Mouse (Mus musculus) kidney, embryonic 14.5 days (tissue): Measurements from ENCODE around the gene Fem1a. TPM values are rescaled to one million over a fixed set of nuclear protein-coding genes. Genes with fewer than 3 reads are reported as not detected.
"Not testable (repeated sequence)": the region's sequence is repeated elsewhere in the genome, so short reads cannot be mapped to it uniquely, and the experiment has no call there.

Experiments used
- ATAC-seq: fragments of 200-750 bp; cut with Nextera tagmentation; 2 replicates; pipeline ENCODE4 v1.8.0; 2017; ENCODE audit warnings: moderate number of reproducible peaks, mild to moderate bottlenecking, moderate TSS enrichment, moderate library complexity; ENCODE audit not compliant: low FRiP score, low TSS enrichment
- H3K27ac ChIP-seq: fragments of 300-500 bp; sonication (generic); 2 replicates; pipeline ENCODE4 v1.5.1; 2014; ENCODE audit warnings: low read depth, mild to moderate bottlenecking, low read length, moderate library complexity, mixed read lengths
- H3K27me3 ChIP-seq: fragments of 300-500 bp; sonication (generic); 2 replicates; pipeline ENCODE4 v1.6.1; 2014; ENCODE audit warnings: mild to moderate bottlenecking, low read length; ENCODE audit not compliant: control insufficient read depth, insufficient read depth
- H3K36me3 ChIP-seq: fragments of 300-500 bp; sonication (generic); 2 replicates; pipeline ENCODE4 v1.6.1; 2014; ENCODE audit warnings: low read length, mixed read lengths; ENCODE audit not compliant: control insufficient read depth, insufficient read depth
- H3K4me1 ChIP-seq: fragments of 300-500 bp; sonication (generic); 2 replicates; pipeline ENCODE4 v1.6.1; 2014; ENCODE audit warnings: low read length, mixed read lengths; ENCODE audit not compliant: control insufficient read depth, insufficient read depth
- H3K4me2 ChIP-seq: fragments of 300-500 bp; sonication (generic); replicated peaks from 2 replicates; pipeline ENCODE4 v1.6.1; 2014; ENCODE audit warnings: low read depth, mild to moderate bottlenecking, low read length
- H3K4me3 ChIP-seq: fragments of 300-500 bp; sonication (generic); 2 replicates; pipeline ENCODE4 v1.5.1; 2014; ENCODE audit warnings: mild to moderate bottlenecking, low read length
- H3K9ac ChIP-seq: fragments of 300-500 bp; sonication (generic); 2 replicates; pipeline ENCODE4 v1.6.1; 2014; ENCODE audit warnings: low read depth, mild to moderate bottlenecking, low read length, moderate library complexity
- H3K9me3 ChIP-seq: fragments of 300-500 bp; sonication (generic); 2 replicates; pipeline ENCODE4 v1.6.1; 2016; ENCODE audit warnings: low read length; ENCODE audit not compliant: control insufficient read depth
- WGBS: fragments of 180-500 bp; shearing (Covaris S2); extraction: QIAGEN DNeasy Blood & Tissue Kit; methylation state at CpG from one replicate; pipeline ENCODE4 v1.1.7; 2014; 5-methylcytosine and 5-hydroxymethylcytosine counted together
- polyA plus RNA-seq: library from polyadenylated mRNA; unstranded; fragments of >200 nt; fragmentation: Nextera tagmentation; extraction: Ambion mirVana; gene quantifications from 2 replicates; pipeline ENCODE4 v1.2.1, GENCODE M21; 2014

Fem1a gene
- polyA plus RNA-seq, 1 experiment from 2014 or later: 14.3 TPM

- not testable (repeated sequence) for H3K9me3 ChIP-seq, H3K4me2 ChIP-seq, H3K27ac ChIP-seq, H3K9ac ChIP-seq, H3K4me3 ChIP-seq, ATAC-seq, H3K27me3 ChIP-seq
- Histone ChIP-seq H3K36me3 (peaks cover 45% of the 10 kb centered on the region), H3K4me1 (peaks cover 20% of the 10 kb centered on the region; the same call in 1 of the 2 replicates)
- 63% methylated on average over 2 of the region's 2 CpGs for WGBS
These were observed 2.2 kb downstream of the Fem1a start for GRCm38 (mm10) chr17:56258812-56259211.

DNA sequence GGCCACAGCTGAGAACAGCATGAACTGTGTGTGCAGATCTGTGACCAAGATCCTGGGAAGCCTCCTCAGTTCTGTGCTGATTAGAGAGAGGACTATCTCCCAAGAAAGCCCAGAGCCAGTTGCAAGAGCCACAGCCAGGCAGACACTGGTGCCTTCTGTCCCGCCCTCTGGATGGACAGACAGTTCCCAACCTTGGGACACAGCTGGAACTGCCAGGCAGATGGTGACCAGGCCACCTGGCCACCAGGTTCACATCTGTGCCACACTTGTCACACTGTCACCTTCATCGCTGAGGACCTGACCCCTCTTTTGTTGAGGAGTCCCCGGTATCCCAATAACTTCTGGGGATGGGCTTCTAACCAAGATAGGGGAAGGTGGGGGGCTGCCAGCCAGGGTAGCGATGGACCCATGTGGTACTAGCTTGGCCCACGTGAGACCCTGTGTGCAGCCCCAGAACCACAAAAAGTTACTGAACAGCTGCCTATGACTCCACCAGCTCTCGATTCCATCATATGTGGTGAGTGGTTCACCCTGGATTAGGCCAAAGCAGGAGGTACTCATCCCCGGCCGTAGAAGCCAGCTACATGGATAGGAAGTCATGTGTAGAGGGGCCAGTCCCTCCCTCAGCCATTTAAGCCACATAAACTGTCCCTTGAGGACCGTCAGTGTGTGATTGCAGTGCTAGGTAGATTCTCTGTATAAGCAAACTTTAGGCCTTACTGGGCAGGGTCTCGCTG is 2.9 kb downstream of the Fem1a start:
- Histone ChIP-seq H3K4me1 (peaks cover 20% of the 10 kb centered on the region; the same call in 1 of the 2 replicates), H3K9ac (no peak overlapping the region)

GRCm38 (mm10) chr17:56261166-56261565 is 4.6 kb downstream of the Fem1a start:
- peaks cover 45% of the 10 kb centered on the region for H3K36me3 ChIP-seq
- 75% methylated on average over 3 of the region's 3 CpGs for WGBS
- H3K9me3 ChIP-seq: no peaks in the 10 kb centered on the region
- H3K4me1 ChIP-seq: peaks cover 20% of the 10 kb centered on the region; the same call in 1 of the 2 replicates
- H3K9ac ChIP-seq: no peak overlapping the region
- no peak for ATAC-seq
- H3K4me2 ChIP-seq: no peak overlapping the region
- H3K27ac ChIP-seq: no peak overlapping the region
- no peaks in the 10 kb centered on the region for H3K27me3 ChIP-seq
- H3K4me3 ChIP-seq: no peak overlapping the region

More for the DNA sequence above, 2.9 kb downstream of the Fem1a start:
- 91% methylated on average over 10 of the region's 10 CpGs for WGBS
- Histone ChIP-seq H3K36me3 (peaks cover 45% of the 10 kb centered on the region), H3K4me3 (no peak overlapping the region), H3K4me2 (no peak overlapping the region; the same call in 1 of the 2 replicates), H3K27ac (no peak overlapping the region), H3K27me3 (no peaks in the 10 kb centered on the region), H3K9me3 (no peaks in the 10 kb centered on the region)
- no peak for ATAC-seq

DNA sequence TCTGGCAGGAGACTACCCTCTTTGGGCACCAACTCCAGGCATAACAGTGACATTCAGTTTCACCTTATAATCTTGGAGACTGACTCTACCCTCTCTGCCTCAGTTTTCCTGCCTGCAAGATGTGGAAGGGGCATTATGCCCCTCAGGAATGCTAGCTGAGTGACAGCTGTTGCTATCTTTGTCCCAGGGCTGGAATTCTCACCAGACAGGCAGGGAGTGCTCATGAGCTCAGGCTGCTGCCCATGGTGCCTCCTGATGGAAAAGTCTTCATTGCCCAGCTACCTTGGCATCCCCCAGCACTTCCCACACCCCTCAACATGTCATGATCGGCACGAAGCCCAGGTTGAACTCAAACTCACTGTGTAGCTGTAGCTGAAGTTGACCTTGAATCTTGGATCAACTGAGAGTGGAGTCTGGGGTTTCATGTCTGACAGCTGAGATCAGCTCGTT is 6.1 kb downstream of the Fem1a start:
- Histone ChIP-seq H3K27me3 (no peaks in the 10 kb centered on the region), H3K4me2 (no peak overlapping the region), H3K9ac (no peak overlapping the region), H3K4me3 (no peak overlapping the region), H3K27ac (no peak overlapping the region), H3K9me3 (no peaks in the 10 kb centered on the region), H3K4me1 (peaks cover 16% of the 10 kb centered on the region; the same call in 1 of the 2 replicates), H3K36me3 (peaks cover 45% of the 10 kb centered on the region)
- no peak for ATAC-seq
- WGBS: 90% methylated on average over 3 of the region's 3 CpGs

DNA sequence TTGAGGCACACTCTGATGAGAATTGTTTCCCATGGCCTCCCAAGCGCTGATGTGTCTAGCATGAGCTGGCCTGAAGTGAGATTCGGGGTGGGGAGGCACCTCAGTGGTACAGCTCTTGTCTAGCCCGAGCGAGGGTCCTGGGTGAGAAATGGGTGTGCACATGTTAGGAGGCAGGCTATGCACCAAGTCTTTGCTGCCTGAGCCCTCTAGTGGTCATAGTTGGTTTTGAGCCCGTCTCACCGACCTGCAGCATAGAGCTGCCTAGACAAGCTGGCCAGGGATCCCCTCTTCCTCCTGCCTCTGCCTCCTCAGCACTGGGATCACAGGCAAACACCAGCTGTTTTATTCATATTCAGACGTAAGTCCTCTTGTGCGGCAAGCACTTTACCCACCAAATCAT is 7.4 kb downstream of the Fem1a start:
- no peak overlapping the region for H3K4me2 ChIP-seq
- peak; percentile 60 for ATAC-seq
- no peak overlapping the region for H3K9ac ChIP-seq
- no peaks in the 10 kb centered on the region for H3K9me3 ChIP-seq
- no peaks in the 10 kb centered on the region for H3K27me3 ChIP-seq
- no peak overlapping the region for H3K27ac ChIP-seq
- no peak overlapping the region for H3K4me3 ChIP-seq
- peaks cover 10% of the 10 kb centered on the region; the same call in 1 of the 2 replicates for H3K4me1 ChIP-seq
- 23% methylated on average over 8 of the region's 8 CpGs for WGBS
- peaks cover 41% of the 10 kb centered on the region for H3K36me3 ChIP-seq

DNA sequence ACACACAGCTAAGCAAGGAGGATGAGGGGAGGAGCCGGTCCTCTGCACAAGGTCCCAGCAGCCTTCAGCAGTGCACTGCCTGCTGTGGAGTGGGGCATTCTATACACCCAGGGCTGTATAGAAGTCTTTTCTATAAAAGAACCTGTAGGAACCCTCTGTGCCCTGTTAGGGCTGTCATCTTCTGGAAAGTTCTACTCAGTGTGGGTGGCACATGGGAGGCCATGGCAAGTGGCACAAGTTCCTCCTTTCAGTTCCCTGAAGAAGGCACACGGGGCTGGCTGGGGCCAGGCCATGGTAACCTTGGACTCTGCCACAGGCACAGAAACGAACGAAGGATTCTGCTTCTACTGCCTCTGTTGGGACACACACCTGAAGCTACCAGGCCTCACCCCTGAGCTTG is 8.4 kb downstream of the Fem1a start:
- no peak overlapping the region for H3K4me3 ChIP-seq
- no peak overlapping the region for H3K4me2 ChIP-seq
- no peaks in the 10 kb centered on the region for H3K27me3 ChIP-seq
- H3K9me3 ChIP-seq: no peaks in the 10 kb centered on the region
- no peak for ATAC-seq
- H3K27ac ChIP-seq: no peak overlapping the region
- no peak overlapping the region for H3K9ac ChIP-seq
- H3K4me1 ChIP-seq: peaks cover 4% of the 10 kb centered on the region; the same call in 1 of the 2 replicates
- WGBS: 88% methylated on average over 4 of the region's 4 CpGs
- peaks cover 31% of the 10 kb centered on the region for H3K36me3 ChIP-seq

DNA sequence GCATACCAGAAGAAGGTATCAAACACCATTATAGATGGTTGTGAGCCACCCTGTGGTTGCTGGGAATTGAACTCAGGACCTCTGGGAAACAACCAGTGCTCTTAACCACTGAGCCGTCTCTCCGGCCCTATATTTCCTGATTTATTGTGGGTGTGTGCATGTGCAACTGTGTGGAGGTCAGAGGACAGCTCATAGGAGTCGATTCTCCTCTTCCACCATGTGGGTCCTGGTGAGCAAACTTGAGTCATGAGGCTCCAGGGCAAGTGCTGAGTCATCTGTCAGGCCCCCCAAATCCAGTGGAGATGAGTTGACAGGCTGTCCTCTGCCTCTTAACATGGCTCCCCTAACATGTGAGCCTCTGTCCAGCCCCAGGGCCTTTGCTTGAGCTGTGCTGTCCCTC is 9.3 kb downstream of the Fem1a start:
- ATAC-seq: no peak
- H3K27ac ChIP-seq: no peak overlapping the region
- 72% methylated on average over 3 of the region's 3 CpGs for WGBS

DNA sequence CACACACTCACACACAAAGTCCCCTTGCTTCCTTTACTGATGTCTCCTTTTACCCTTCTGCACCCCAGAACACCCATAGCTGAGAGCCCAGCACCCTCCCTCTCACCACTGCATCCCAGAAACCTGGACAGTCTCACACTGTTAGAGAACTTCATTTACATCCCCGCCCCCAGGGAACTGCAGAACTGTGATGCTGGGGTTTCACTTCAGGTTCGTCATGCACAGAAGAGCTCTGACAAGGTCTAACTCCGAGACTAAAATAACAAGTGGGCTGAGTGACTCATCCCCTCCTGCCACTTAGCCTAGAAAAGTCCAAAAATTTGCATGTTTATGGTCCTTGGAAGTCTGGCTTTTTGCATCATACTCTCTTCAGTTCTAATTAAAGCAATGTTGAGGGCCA is 9.7 kb downstream of the Fem1a start:
- no peaks in the 10 kb centered on the region for H3K9me3 ChIP-seq
- H3K4me1 ChIP-seq: no peaks in the 10 kb centered on the region
- H3K27ac ChIP-seq: no peak overlapping the region
- WGBS: 41% methylated on average over 3 of the region's 3 CpGs
- peaks cover 30% of the 10 kb centered on the region for H3K36me3 ChIP-seq
- ATAC-seq: no peak
- no peaks in the 10 kb centered on the region for H3K27me3 ChIP-seq
- no peak overlapping the region for H3K4me2 ChIP-seq
- 0 out of 2 replicates have a peak overlapping the region, but pooled peaks have one; percentile 7 for H3K9ac ChIP-seq
- H3K4me3 ChIP-seq: no peak overlapping the region

More for the DNA sequence above, 9.3 kb downstream of the Fem1a start:
- Histone ChIP-seq H3K4me3 (no peak overlapping the region), H3K4me2 (no peak overlapping the region), H3K9ac (no peak overlapping the region), H3K4me1 (no peaks in the 10 kb centered on the region), H3K27me3 (no peaks in the 10 kb centered on the region), H3K9me3 (no peaks in the 10 kb centered on the region), H3K36me3 (peaks cover 29% of the 10 kb centered on the region)

GRCm38 (mm10) chr17:56269153-56269630 is 12.6 kb downstream of the Fem1a start:
- H3K27me3 ChIP-seq: no peaks in the 10 kb centered on the region
- no peaks in the 10 kb centered on the region for H3K4me1 ChIP-seq
- WGBS: 18% methylated on average over 12 of the region's 12 CpGs
- peak overlapping the region; percentile 59 for H3K9ac ChIP-seq
- ATAC-seq: peak; percentile 87
- peak overlapping the region; percentile 67 for H3K4me2 ChIP-seq
- no peaks in the 10 kb centered on the region for H3K9me3 ChIP-seq
- H3K36me3 ChIP-seq: peaks cover 13% of the 10 kb centered on the region; the same call in 1 of the 2 replicates
- peak overlapping the region; percentile 38 for H3K4me3 ChIP-seq
- H3K27ac ChIP-seq: peak overlapping the region; percentile 88
